Mouse (Mus musculus): ENCODE measurements around the gene Vps29.

- no peak for TF ChIP-seq CTCF (IDR thresholded peaks at IDR 0.05; ENCODE audit: low read depth, low read length)
- TF ChIP-seq GATA2 (IDR thresholded peaks at IDR 0.05; ENCODE audit: borderline replicate concordance, low read depth, low read length) = no peak
- TF ChIP-seq GATA1 (IDR thresholded peaks at IDR 0.05; ENCODE audit: borderline replicate concordance, low read length) = no peak
Measured at GRCm38 (mm10) chr5:122391178-122391785, 37.1 kb downstream of the Vps29 start.
